Mouse (Mus musculus) thymus, postnatal 36 days (tissue): Measurements from ENCODE around the gene Tmem110.
A peak's percentile ranks its signal among the peaks of the same experiment; 100 is the strongest.

Experiments used
- DNase-seq, 2 experiments: peaks; one replicate each; pipeline ENCODE4 v3.0.0; 2022; ENCODE audit warnings: mixed read lengths in 2 of 2

Gene Tmem110

GRCm38 (mm10) chr14:30865311-30865710 lies 39.9 kb downstream of the Tmem110 start:
- DNase-seq: no peak

DNA sequence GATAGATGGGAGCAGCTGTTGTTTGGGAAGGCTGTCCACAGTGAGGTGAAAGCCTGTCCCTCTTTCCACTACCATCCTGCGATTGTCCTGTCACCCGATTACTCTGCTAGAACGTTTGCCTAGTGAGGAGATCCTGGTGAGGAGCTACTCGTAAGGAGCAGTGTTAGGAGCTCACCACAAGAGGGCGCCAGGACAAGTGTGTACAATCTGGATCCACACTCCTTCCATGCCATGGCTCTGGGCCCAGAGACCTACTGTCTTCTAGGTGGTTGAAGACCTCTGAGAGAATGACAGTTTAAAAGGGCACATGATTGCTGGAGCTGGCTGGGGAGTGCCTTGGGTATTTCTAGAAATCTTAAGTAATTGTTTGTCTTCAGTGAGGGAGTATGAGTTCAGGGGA lies 41.7 kb downstream of the Tmem110 start:
- DNase-seq: peak; percentile 44 to 55

DNA sequence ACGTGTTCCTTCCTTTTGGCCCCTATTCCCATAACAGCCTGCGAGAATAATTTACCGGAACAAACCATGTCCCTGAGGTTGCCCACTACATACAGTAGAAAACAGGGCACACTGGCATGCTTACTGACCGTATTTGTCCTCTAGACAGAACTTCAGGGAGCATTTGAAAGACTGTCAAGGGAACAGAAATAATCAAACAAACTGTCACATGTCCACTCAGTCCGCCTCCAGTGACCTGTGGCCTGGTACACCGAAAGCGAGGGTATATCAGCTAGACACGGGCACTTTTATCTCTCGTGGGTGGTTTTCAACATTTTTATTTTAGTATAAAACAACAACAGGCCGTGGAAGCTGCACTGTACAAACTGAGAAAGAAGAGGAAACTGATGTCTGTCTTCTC lies 43.4 kb downstream of the Tmem110 start:
- no peak for DNase-seq

DNA sequence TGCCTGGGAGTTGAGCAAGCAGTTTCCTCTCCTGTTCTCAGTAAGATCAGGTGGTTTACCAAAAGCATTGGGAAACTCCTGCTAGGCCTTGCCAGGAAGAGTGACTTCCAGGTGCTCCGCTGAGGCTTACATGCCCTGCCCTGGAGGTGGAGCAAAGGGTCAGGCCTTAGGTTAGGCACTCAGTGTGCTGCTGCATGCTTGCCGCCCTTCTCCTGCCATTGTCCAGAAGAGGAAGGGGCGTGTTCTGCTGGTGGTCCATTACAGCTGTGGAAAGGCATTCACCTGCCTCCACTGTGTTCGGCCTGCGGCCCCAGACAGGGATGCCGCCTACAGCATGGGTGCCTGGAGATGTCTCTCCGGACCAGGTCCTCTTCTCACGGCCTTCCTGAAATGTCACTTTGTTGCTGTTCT lies 44.0 kb downstream of the Tmem110 start:
- no peak for DNase-seq

DNA sequence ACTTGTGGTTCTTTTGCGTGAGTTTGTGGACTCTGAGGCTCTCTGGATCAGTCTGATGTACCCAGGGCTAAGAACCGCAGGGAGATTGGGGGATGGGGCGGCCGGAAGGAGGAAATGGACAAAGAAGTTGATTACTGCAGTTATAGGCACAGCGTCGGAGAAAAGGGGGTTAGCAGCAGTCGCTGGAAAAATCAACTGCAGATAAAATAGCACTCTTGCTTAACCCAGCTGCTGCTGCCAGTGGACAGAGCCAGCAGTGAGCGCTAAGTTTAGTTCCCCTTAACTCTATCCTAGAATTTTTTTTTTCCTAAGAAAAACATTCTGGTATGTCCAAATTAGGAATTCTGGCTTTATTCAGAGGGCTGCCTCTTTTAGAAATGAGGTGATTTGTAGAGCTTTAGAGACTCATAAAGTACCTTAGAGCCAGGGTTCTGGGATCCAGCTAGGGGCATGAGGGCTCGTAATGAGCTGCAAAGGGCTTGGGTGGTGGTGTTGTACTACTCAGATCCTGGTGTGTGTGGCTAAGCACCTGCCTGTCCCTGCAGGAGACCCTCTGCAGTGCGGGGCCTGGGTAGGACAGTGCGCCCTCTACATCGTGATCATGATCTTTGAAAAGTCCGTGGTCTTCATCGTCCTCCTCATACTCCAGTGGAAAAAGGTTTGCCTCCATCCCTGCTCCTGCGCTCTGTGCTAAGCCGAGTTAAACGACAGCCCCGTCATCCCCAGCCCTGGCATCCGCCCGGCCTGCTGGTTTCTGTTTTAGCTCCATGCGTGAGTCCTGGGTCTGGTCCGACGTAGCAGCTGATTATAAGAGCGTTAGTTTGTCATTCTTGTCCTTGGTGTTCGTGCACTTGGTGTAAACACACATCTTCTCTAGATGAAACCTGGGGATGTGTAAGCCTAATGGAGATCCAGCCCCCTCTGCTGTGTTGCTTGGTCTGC lies 45.1 kb downstream of the Tmem110 start:
- no peak for DNase-seq

GRCm38 (mm10) chr14:30874095-30874700 lies 48.8 kb downstream of the Tmem110 start:
- no peak for DNase-seq

GRCm38 (mm10) chr14:30875130-30875865 lies 49.9 kb downstream of the Tmem110 start:
- no peak for DNase-seq

GRCm38 (mm10) chr14:30875955-30876354 lies 50.6 kb downstream of the Tmem110 start:
- DNase-seq: no peak

DNA sequence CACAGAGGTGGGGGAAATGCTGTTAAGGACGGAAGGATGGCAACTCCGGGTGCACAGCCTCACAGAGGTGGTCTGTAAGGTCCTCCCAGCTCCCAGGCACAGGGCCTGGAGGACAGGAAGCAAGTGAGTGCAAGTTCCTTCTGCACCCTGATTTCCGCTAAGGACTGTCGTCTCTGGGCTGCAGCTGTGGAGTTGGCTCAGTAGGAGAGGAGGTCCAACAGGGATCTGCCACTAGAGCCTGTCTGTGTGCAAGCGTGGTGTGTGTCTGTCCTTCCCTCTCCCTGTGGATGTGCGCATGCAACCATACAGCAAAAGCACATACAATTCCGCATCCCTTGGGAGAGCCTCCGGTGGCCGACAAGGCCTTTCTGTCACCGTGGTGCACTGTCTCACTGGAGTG lies 51.1 kb downstream of the Tmem110 start:
- no peak for DNase-seq

DNA sequence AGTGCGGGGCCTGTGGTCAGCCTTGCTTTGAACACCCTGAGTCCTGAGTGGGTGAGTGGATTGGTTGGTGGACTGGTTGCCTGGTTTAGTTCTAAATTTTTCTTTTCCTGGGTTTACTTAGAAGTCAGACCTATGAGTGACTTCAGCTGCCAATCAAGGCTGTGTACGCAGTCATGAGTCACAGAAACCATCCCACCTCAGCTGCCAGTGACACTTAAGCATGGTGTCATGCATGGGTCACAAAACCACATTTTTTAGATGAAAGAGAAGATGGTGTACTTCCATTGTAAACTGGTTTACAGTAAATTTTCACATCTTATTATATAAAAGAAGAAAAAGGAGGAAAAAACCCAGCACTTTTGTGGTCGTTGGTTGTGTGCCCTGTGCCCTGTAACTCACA lies 52.4 kb downstream of the Tmem110 start:
- DNase-seq: no peak

GRCm38 (mm10) chr14:30878958-30879571 lies 53.7 kb downstream of the Tmem110 start, which contains the start of gene Mustn1:
TSS of gene Mustn1 (plus strand) at chr14:30879200.
- DNase-seq: no peak

DNA sequence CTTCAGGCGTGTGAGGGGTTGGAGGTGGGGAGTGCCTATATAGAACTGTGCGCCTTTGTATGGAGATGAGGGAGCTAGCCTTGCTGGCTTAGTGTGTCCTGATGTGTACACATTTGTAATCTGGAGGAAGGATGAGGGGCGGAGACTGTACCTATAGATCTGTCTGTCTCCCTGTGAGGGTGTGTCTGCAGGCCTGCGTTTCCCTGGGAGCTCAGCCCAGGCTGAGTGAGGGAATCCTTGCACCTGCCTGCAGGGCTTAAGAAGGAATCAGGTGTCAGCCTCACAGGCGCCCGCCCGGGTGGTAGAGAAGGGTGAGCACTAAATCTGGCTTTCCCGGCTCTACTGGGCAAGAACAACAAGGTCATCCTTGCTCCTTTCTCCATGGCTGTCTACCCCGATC lies 54.4 kb downstream of the Tmem110 start:
- no peak for DNase-seq

GRCm38 (mm10) chr14:30880251-30880650 lies 54.9 kb downstream of the Tmem110 start:
- no peak for DNase-seq

- peak; percentile 25 to 38 for DNase-seq
These were observed 55.7 kb downstream of the Tmem110 start for GRCm38 (mm10) chr14:30880811-30881717.

DNA sequence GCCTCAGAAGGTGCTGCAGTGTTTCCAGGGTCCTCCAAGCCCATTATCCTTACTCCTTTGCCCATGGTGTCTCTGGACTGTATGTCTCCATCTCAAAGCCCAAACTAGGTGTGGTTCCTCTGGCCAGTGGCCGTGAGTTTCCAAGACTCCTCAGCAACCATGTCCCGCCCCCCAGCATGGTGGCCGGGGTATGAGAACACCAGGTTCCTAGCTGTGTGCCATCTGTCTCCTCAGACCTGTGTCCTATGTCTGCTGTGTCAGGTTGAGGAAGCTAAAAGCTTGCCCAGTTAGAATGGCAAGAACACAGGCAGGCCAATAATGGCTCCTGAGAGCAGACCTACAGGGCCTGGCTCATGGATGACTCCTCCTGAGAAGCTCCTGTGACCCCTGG lies 56.3 kb downstream of the Tmem110 start:
- no peak for DNase-seq

GRCm38 (mm10) chr14:30885298-30885697 lies 59.9 kb downstream of the Tmem110 start:
- DNase-seq: no peak

- no peak for DNase-seq
These were observed 60.8 kb downstream of the Tmem110 start, which contains the start of gene Itih4 for GRCm38 (mm10) chr14:30886204-30886603. TSS of gene Itih4 (plus strand) at chr14:30886476.

DNA sequence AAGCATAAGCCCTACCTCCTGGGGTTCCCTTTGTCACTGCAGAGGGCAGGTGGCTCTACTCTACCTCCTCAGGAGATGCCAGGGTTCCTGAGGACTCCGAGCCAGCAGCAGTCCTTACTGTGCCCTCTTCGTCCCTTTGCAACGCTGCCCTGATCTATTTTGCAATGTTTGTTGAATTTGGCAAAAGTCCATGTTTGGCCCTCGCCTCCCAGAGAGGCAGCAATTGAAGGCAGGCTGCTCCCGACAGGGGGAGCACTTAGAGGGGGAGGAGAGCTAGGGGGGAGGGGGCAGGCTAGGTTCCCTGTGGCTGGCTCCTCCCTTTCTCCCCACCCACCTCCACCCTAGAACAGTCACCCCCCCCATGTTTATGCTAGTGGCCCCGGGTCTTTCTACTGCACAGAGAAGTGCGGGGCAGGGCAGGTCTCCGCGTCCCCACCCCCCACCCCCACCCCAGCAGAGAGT lies 62.9 kb downstream of the Tmem110 start:
- DNase-seq: no peak

GRCm38 (mm10) chr14:30899972-30900371 lies 74.6 kb downstream of the Tmem110 start:
- DNase-seq: no peak

DNA sequence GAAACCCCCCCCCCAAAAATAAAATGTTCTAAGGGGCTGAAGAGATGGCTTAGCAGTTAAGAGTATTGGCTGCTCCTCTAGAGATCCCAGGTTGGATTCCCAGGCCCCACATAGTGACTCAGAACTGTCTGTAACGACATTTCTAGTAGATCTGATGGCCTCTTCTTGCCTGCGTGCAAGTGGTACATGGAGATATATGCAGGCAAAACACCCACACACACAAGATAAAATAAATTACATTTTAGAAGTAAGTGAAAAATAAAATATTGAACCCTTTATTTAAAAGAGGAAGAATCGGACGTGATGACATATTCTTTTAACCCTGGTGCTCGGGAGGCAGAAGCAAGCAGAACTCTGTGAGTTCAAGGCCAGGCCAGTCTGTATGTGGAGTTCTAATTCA lies 77.2 kb downstream of the Tmem110 start:
- DNase-seq: no peak

DNA sequence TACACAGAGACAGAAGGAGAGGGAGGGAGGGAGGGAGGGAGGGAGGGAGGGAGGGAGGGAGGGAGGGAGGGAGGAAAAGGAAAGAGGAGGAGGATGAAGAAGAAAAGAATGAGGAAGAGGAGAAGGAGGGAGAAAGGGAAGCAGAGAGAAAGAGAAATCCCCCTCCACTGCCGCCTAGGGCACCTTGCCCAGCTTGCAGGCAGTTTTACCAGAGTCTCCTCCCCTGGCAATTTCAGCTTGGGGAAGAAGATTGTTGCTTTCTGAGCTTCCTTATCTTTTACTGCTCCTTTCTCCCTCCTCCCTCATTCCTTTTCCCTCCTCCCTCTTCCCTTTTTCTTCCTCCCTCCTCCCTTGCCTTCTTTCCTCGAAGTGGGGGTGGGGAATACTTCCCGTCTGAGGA lies 77.6 kb downstream of the Tmem110 start:
- DNase-seq: no peak

GRCm38 (mm10) chr14:30904307-30904706 lies 78.9 kb downstream of the Tmem110 start:
- no peak for DNase-seq
